Mouse (Mus musculus): ENCODE data around the gene Stard9.

Stard9 gene

DNA sequence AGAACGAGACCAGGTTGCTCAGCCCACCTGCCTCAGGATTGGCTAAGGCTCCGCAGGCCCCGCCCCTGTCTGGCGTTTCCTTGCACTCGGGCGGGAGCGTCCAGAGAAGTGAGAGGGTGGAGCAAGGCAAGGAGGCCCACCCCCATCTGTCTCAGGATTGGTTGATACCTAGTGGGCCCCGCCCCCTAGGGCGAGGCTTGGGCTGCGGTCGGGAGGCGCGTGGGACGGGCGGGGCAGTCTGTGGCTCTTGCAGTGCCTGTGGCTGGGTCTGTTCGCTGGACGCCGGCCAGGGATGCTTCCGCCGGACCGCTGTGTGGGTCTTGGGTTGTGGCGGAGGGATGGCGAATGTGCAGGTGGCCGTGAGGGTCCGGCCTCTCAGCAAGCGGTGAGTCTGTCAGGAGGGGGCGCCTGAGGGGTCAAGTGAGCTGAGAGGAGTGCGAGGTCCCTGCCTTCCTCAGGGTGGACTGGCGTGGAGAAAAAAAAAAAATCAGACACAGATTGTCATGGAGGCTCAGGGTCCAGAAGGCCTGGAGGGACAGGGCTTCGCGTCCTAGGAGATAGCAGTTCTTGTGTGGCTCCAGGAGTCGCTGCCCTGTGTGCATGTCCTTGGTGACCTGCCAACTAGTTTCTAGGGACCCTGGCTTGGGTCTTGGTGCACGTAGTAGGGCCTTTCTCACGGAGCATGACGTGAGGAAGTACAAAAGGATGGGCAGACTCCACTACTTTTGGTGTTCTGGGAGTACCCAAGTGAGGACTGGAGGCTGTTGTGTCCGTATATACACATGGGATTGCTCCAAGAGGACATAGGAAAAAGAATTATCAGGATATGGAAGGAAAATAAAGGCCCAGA, at the start of gene Stard9:
Gene Stard9 (plus strand): TSS at position 236 of the 850 bp plus-strand sequence.
- peak; percentile 92 for DNase-seq (ENCODE audit: extremely low spot score, low read depth, low spot score)

DNA sequence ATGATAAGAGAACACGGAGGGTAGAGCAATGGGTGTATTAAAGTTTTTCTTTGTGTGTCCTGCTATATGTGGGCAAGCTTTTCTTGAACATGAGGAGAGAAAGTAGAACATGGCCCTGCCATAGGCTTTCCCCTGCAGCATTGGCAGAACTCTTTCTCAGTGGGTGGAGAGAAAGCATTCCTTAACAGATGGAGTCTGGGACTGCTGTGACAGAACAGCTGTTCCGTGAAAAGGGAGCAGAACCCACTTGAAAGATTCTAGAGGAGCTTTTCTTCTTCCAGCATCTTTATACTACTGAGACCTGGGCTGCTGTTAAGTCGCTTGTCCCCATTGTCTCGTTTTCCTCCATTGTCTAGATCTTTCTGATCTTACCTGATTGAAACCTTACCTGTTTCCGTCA, 39.2 kb upstream of the Stard9 start:
- DNase-seq (ENCODE audit: extremely low spot score, low read depth, low spot score), result no peak

DNA sequence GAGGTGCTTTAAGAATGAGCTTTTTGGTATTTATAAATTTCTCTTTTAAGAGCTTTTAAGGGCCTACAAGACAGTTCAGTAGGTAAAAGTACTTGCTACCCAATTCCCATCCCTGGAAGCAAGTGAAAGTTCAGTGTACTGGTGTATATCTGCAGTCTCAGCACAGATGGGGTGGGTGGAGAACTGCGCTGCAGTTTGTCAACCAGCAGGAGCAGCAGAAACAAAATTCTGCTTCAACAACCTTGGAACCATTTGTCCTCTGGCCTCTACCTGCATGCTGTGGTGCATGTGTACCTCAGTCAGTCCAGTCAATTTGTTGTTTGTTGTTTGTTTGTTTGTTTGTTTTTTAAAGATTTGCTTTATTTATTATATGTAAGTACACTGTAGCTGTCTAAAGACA, 36.7 kb upstream of the Stard9 start:
- no peak for DNase-seq (ENCODE audit: extremely low spot score, low read depth, low spot score)

DNA sequence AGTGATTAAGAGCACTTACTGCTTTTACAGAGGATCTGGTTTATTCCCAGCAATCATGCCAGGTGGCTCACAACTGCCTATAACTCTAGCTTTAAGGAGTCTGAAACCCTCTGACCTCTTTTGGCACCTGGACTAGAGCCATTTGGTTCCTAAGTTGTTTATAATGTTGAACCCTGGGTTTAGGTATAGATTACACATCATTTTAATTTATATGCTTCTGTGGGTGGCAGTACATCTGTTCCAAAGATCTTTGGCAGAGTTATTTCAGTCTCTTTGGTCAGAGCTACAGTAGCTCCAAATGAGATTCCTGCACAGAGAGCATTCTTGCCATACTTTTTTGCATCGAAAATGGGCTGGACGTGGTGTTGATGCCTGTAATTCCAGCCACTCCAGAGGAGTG, 31.2 kb upstream of the Stard9 start:
- no peak for DNase-seq (ENCODE audit: extremely low spot score, low read depth, low spot score)

DNA sequence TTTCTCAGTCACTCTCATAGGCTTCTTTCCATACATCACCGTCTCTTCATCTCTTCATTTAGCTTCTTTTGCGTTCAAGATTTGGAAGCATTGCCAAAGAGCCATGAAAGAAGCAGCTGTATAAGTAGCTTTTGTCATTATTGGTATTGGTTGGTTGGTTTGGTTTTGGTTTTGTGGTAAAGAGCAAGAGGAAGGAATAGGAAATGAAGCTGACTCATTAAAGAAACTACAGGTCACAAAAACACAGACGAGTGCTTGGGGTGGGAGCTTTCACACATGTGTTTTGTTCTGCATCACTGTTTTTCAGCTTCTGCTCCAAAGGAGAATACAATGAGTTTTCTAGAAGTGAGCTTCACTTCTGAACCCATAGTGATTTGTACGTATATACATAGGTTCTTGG, 29.4 kb upstream of the Stard9 start:
- no peak for DNase-seq (ENCODE audit: extremely low spot score, low read depth, low spot score)

DNA sequence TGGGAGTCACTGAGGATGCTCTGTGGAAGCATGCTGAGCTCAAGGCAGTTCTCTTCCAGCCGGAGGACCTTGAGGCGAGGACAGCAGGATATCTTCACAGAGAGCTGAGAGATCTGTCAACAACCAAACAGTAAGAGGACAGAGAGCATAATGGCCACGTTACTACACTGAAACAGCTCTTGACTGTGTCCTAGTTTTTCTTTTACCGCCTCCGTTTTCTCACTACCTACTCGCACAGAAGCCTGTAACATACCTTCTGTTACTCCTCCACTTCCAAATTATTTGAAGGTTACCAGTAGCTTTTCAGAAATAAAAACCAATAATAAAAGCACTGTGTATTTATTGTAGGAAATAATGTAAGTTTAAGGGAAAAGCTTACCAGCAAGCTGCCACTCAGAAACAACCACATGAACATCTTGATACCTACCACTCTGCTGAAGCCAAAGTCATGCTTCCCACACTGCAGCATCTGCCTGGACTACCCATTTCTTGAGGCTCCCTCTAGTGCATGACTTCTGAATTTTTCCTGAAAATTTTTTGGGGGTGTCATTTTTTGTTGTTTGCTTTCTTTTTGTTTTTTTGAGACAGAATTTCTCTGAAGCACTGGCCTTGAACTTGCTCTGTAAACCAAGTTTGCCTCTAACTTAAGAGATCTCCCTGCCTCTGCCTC, 22.8 kb upstream of the Stard9 start:
- DNase-seq (ENCODE audit: extremely low spot score, low read depth, low spot score), result no peak

DNA sequence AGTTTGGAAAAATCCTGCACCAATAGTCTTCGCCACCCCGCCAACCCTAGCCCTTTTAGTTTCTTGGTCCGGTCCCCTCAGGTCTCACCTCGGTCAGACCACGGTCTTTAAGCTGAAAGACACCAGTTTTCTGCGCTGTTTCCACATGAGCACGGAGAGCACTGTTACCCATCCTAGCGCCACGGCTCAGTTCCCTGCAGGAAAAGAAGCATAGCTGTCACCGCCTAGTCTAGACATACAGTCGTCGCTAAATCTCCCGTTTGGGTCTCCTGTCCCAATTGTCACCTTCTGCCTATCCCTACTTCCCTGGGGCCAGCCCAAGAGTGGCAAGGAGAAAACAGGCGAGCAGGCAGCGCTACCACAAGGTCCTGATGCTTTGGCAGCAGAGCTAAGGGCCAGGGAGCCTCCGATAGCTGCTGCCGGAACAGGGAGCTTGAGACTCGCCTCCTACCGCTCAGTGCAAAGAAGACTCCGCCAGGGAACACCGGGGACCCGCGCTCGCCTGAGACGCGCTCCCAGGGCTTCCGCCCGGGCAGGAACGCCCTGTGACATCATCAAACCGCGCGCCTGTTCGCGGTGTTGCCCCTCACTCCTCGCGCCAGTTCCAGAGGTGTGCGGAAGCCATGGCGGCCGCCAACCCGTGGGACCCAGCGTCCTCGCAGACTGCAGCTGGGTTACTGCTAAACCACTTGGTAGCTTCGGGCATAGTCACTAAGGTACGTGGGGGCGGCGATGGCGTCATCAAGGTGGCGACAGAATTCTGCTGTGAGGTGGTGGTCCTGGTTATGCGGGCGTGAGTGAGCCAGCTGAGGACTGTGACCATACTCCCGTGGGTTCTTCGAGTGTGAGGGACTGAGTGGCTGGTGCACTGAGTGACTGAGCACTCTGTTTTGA, 19.8 kb upstream of the Stard9 start, which contains the start of the genes Haus2 and Lrrc57:
Gene Haus2 (plus strand): TSS at position 554 of the 894 bp plus-strand sequence.
Gene Lrrc57 (minus strand): TSS at position 691 of the 894 bp plus-strand sequence.
- DNase-seq (ENCODE audit: extremely low spot score, low read depth, low spot score), result peak; percentile 73

DNA sequence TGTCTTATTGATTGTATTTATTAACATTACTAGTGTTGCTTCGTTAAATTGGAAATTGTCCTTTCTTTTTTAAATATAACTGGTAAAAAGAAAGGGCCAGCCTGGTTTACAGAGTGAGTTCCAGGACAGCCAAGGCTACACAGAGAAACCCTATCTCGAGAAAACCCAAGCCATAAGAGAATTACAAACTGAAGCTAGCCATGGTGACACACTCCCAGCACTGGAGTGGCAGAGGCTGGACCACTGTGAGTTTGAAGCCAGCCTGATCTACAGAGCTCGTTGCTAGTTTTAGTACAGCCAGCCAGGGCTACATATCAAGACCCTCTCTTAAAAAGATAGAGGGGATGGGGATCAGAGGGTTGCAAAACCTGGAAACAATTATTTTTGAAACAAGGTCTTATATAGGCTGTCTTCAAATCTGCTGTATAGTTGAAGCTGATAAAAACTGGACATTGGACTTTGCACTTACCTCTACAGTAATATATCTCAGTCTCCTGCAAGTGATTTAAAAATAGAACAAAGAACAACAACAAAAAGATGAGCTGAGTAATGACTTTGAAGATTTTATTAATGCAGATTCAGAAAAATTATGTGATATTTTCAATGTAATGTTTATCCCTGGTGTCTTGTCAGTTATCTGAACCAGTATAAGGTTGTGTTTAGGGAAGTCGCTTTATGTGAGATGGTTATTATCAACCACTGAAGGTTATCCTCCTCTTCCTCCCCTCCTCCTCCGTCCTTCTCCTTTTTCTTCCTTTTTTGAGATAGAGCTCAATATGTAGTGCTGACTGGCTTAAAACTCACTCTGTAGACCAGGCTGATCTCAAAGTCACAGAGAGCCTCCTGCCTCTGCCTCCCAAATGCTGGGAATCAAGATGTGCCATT, 12.4 kb upstream of the Stard9 start:
- DNase-seq (ENCODE audit: extremely low spot score, low read depth, low spot score), result no peak

DNA sequence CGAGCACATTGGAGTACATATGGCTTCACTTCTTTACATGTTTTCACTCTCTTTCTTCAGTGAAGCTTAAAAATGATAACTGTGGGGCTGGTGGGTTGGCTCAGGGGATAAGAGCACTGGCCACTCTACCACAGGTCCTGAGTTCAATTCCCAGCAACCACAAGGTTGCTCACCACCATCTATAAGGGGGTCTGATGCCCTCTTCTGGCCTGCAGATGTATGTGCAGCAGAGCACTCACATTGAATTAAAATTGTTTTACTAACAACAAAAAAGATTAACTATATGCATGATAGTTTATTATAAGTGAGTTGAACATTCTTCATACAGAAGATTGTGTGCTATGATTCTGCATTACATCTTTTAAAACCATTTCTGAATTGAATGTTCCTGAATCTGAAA, 9.4 kb upstream of the Stard9 start:
- no peak for DNase-seq (ENCODE audit: extremely low spot score, low read depth, low spot score)

DNA sequence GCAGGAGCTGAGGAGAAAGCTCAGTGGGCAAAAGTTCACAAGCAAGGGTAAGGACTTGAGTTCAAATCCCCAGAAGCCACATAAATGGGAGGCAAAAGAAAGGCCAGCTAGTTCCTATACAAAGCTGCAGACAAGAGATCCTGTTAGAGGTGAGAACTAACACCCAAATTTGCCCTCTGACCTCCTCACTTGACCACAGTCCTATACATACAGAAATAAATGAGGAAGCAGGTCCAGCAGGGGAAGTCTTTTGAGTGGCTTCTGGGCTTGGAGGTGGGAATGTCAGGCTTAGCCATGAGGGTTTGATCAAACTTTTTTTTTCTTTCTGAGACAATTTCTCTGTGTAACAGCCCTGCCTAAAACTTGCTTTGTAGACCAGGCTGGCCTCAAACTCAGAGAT, 6.0 kb upstream of the Stard9 start:
- no peak for DNase-seq (ENCODE audit: extremely low spot score, low read depth, low spot score)

DNA sequence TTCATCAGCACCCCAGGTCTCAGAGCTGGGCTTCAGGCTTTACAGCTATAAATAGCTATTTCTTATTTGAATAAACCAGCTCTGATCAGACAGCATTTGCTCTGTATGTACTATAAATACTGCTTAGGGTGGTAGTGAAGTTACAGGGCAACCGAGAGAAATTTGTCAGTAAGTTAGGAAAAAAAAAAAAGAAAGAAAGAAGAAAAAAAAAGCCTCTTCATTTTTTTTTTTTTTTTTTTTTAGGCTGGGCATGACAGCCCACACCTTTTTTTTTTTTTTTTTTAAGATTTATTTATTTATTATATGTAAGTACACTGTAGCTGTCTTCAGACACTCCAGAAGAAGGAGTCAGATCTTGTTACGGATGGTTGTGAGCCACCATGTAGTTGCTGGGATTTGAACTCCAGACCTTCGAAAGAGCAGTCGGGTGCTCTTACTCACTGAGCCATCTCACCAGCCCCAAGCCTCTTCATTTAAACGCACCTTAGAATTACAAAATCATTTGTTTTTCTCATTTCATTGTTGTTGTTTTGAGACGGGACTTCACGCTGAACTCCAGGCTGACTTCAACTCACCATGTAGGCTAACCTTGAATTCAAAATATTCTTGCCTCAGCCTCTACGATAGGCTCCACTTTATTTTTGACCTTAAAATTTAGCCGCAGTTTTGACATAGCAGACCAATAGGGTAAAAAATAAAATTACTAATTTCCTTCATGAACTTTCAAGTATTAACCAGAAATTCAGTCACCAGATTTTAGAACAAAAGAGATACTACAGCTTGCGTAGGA, 650 bp upstream of the Stard9 start:
- DNase-seq (ENCODE audit: extremely low spot score, low read depth, low spot score), result no peak

DNA sequence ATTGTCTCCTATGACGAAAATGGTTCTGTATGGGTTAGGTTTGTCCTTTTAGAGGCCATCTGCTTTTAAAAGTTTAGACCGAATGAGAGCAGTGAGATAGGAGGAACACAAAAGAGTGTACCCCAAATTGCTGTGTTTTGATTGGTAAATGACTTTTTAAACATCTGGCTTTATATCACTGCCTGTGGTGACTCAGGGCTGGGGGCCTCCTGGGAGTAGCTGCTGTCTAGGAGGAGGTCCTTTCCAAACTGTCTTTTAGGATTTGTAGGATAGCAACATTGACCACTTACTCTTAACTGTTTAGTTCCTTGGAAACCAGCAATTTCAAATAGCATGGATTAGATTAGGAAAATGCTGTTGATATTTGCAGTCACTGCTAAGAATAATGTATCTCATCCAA, 1.3 kb downstream of the Stard9 start:
- no peak for DNase-seq (ENCODE audit: extremely low spot score, low read depth, low spot score)

DNA sequence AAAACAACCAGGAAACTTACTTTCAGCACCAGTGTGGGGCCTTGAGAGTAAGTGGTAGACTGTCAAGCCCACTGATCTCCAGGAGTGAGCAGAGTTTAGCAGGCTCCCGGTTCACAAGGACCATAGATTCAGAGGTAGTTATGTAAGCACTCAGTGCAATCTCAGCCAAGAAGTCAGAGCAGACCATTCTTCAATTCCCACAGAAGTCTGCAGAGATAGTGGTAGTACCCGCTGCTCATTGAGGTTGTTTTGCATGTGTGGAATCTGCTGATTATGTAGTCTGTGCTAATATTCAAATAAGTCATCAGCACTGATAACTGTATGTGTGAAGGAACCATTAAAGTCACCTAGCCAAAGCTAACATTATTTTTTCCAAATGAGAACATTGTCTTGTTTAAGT, 1.7 kb downstream of the Stard9 start:
- DNase-seq (ENCODE audit: extremely low spot score, low read depth, low spot score), result no peak

DNA sequence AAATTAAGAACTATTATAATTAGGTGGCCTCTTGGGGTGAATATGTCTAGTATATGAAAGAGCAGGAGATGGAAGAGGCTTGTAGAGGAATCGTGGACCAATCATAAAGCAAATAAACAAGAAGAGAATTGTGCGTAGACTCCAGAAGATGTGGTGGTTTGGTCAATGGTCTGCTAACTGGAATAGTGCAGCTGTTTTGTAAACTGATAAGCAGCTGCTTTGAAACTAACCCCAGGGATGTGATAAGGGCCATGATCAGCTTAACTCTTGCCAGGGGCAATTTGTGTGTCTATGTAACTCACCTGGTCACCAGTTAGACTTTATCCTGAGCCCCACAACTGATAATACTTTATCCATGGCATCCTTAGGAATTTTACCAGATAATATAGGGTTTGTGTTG, 2.6 kb downstream of the Stard9 start:
- no peak for DNase-seq (ENCODE audit: extremely low spot score, low read depth, low spot score)

DNA sequence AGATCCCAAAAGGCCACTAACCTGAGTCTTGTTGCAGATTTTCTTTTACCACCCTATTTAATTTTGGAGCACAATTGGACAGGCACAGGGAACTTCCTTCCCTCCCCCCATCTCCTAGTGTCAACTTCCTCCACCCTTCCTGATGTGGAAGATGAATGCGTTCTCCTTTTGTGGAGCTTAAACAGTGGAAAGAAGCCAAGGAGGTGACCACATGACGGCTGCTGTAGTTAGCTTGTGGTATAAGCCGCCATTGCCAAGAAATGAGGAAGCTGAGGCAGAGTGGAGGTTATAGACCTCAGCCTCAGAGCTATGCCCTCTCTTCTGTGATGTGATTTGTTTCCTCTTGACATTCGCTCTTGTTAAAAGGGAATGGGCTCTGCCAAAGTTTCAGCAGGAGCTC, 3.0 kb downstream of the Stard9 start:
- DNase-seq (ENCODE audit: extremely low spot score, low read depth, low spot score), result no peak

DNA sequence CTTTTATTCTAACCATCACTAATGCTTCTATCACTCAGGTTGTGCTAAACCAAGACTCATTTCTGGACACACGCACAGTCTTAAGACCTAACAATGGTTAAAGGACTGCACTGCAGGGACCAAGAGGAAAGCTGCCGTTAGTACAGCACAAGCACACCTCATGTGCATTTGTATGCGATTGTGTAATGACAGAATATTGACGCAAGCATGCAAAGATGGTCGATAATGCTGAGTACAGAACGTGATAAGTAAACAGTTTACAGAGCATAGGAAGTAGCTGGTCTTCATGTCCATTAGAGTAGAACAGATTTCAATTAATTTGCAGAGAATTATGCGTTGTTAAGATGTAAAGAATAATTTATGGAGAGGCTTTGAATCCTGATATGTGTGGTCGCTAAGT, 11.9 kb downstream of the Stard9 start:
- DNase-seq (ENCODE audit: extremely low spot score, low read depth, low spot score), result no peak

DNA sequence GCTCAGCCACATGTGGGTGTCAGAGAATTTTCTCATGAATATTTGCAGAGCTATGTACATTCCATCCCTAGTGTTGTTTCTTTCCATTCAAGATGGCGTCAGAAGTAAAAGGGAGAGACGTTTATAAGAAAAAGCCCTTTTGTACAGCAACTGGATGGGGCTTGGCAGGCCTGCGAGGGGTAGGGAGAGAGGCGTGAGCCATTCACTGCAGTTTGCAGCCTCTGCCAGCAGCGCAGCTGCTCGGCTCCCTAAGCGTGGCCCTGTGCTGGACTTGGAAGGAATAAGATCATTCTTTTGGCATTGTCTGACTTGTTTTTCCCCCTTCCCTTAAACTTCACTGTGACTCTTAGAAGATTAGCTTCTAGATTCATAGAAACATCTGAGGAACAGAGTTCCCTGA, 14.9 kb downstream of the Stard9 start:
- DNase-seq (ENCODE audit: extremely low spot score, low read depth, low spot score), result no peak

DNA sequence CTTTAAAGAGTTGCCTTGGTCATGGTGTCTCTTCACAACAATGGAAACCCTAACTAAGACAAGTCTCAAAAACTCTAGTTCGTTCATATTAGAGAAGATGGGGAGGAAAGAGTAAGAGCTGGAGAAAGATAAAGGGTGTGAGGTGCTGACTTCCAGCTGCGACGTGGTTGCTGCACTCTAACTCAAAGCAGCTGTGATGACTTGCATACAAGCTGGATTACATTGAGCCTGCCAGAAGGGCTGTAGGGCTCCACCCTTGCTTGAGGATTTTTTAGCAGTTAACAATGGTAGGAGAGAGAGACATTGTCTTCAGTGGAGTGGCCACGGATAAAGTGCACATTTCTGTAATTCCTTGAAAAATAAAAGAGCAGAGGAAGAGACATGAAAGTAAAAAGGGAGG, 17.9 kb downstream of the Stard9 start:
- no peak for DNase-seq (ENCODE audit: extremely low spot score, low read depth, low spot score)

DNA sequence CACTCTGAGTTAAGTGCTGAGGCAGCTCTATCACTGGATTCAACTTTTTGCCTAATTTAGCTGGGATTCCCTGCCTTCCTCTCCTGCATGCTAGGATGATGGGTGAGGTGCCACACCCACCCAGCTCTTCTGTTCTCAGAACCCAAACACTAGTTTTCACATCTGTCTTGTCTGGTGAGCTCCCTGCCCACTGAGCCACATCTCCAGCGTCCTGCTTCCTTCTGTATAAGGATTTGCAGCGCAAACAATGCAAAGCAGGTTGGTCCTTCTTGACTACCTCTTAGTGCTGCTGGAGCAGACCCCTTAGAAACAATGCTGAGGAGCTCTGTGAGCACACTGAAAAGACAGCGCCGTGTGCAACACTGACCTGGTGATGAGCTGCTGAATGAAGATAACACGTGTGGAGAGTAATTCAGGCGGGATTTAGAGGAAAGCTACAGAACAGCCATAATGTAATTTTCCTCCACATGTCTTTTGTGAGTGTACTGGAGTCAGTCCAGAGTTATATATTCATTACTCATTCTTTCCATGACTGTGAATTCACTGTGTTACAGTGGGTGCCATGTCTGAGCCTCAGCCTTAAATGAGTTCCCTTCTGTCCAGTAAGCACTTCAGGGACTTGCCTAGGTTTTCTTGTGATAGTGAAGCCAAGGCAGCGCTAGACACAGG, 23.5 kb downstream of the Stard9 start:
- DNase-seq (ENCODE audit: extremely low spot score, low read depth, low spot score), result no peak

Data from hindlimb bud, embryonic 11.5 days (tissue).